Mouse (Mus musculus): Measurements from ENCODE around the gene Pknox2.

Gene Pknox2

GRCm38 (mm10) chr9:36942561-36942960, 204.6 kb downstream of the Pknox2 start:
- no peak for DNase-seq (ENCODE audit: extremely low read depth, low read depth)

- no peak for DNase-seq (ENCODE audit: extremely low read depth, low read depth)
Measured at GRCm38 (mm10) chr9:36942131-36942530, 205.1 kb downstream of the Pknox2 start.

GRCm38 (mm10) chr9:36941565-36941964, 205.6 kb downstream of the Pknox2 start:
- DNase-seq (ENCODE audit: extremely low read depth, low read depth) = no peak

- DNase-seq (ENCODE audit: extremely low read depth, low read depth) = no peak
Measured at GRCm38 (mm10) chr9:36938601-36939078, 208.6 kb downstream of the Pknox2 start.

GRCm38 (mm10) chr9:36933813-36934493, 213.3 kb downstream of the Pknox2 start:
- no peak for DNase-seq (ENCODE audit: extremely low read depth, low read depth)

- DNase-seq (ENCODE audit: extremely low read depth, low read depth) = no peak
Measured at GRCm38 (mm10) chr9:36932950-36933812, 214.0 kb downstream of the Pknox2 start.

GRCm38 (mm10) chr9:36931657-36932056, 215.6 kb downstream of the Pknox2 start:
- DNase-seq (ENCODE audit: extremely low read depth, low read depth) = no peak

GRCm38 (mm10) chr9:36923753-36924152, 223.5 kb downstream of the Pknox2 start:
- DNase-seq (ENCODE audit: extremely low read depth, low read depth) = no peak

- no peak for DNase-seq (ENCODE audit: extremely low read depth, low read depth)
Measured at GRCm38 (mm10) chr9:36921718-36922415, 225.3 kb downstream of the Pknox2 start.

GRCm38 (mm10) chr9:36919472-36919871, 227.7 kb downstream of the Pknox2 start:
- no peak for DNase-seq (ENCODE audit: extremely low read depth, low read depth)

- no peak for DNase-seq (ENCODE audit: extremely low read depth, low read depth)
Measured at GRCm38 (mm10) chr9:36918582-36918981, 228.6 kb downstream of the Pknox2 start.

- DNase-seq (ENCODE audit: extremely low read depth, low read depth) = no peak
Measured at GRCm38 (mm10) chr9:36916915-36917314, 230.3 kb downstream of the Pknox2 start.

GRCm38 (mm10) chr9:36916362-36916761, 230.8 kb downstream of the Pknox2 start:
- DNase-seq (ENCODE audit: extremely low read depth, low read depth) = peak; percentile 23

GRCm38 (mm10) chr9:36905452-36905851, 241.8 kb downstream of the Pknox2 start:
- DNase-seq (ENCODE audit: extremely low read depth, low read depth) = no peak

- no peak for DNase-seq (ENCODE audit: extremely low read depth, low read depth)
Measured at GRCm38 (mm10) chr9:36900464-36900863, 246.7 kb downstream of the Pknox2 start.

- DNase-seq (ENCODE audit: extremely low read depth, low read depth) = no peak
Measured at GRCm38 (mm10) chr9:36898560-36898959, 248.6 kb downstream of the Pknox2 start.

GRCm38 (mm10) chr9:36895009-36895693, 252.1 kb downstream of the Pknox2 start:
- DNase-seq (ENCODE audit: extremely low read depth, low read depth) = no peak

GRCm38 (mm10) chr9:36894242-36894641, 253.0 kb downstream of the Pknox2 start:
- no peak for DNase-seq (ENCODE audit: extremely low read depth, low read depth)

GRCm38 (mm10) chr9:36893413-36893990, 253.7 kb downstream of the Pknox2 start:
- no peak for DNase-seq (ENCODE audit: extremely low read depth, low read depth)

GRCm38 (mm10) chr9:36890552-36890951, 256.7 kb downstream of the Pknox2 start:
- peak; percentile 54 for DNase-seq (ENCODE audit: extremely low read depth, low read depth)

GRCm38 (mm10) chr9:36885237-36885636, 262.0 kb downstream of the Pknox2 start:
- no peak for DNase-seq (ENCODE audit: extremely low read depth, low read depth)
